Mouse (Mus musculus): ENCODE data around the gene Spn.

GRCm38 (mm10) chr7:127082995-127083394, 54.6 kb downstream of the Spn start:
- TF ChIP-seq POLR2A (IDR thresholded peaks at IDR 0.05; ENCODE audit: borderline replicate concordance, extremely low read depth, insufficient read depth, insufficient read length, poor library complexity, severe bottlenecking) (no peak), CTCF (IDR thresholded peaks at IDR 0.05; ENCODE audit: borderline replicate concordance, extremely low read depth, insufficient read depth, insufficient read length) (no peak)
